Mouse (Mus musculus) retina, embryonic 14.5 days (tissue): ENCODE data around the gene Colca2.

Source experiments
- DNase-seq: peaks from one replicate; pipeline ENCODE4 v3.0.0-alpha.2; 2015; ENCODE audit warnings: low spot score

The Colca2 gene

GRCm38 (mm10) chr9:51278500-51279381, at the start of gene Colca2:
TSS of gene Colca2 (minus strand) at chr9:51278569.
- peak; percentile 83 for DNase-seq

DNA sequence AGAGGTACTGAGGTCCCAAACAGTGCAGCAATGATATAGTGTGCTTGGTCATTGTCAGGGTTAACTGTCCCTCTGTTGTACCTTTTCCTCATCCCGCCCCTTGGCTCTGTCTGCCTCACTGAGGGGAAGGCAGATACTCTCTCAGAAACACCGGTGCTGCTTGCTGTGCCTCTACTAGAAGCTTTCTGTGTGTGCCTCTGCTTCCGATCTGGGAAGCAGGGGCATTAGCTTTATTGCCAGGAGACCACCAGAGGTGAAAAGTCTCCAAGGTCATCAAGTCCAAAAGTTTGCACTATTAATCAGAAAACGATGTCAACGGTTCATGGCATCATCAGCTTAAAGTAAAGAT, 49.2 kb upstream of the Colca2 start:
- DNase-seq, result no peak

GRCm38 (mm10) chr9:51326619-51327554, 48.5 kb upstream of the Colca2 start:
- DNase-seq, result no peak

GRCm38 (mm10) chr9:51324406-51325065, 46.2 kb upstream of the Colca2 start:
- DNase-seq, result no peak

DNA sequence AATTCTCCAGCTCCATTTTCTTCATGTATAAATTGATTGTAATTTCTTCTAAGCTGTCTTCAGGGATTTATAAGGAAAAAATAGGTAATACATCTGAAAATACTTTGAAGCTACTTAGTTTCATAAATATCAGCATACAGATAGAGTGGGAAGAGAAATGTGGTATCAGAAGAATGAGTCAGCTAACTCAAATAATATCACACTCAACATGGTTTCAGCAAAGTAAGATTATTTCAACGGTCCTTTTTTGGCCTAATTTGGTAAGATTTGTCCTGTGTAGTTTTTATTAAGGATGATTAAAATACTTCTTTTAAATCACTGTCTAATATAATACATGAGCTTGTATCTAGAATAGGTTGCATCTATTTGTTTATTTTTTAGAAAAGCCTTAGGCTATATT, 41.7 kb upstream of the Colca2 start:
- DNase-seq, result no peak

DNA sequence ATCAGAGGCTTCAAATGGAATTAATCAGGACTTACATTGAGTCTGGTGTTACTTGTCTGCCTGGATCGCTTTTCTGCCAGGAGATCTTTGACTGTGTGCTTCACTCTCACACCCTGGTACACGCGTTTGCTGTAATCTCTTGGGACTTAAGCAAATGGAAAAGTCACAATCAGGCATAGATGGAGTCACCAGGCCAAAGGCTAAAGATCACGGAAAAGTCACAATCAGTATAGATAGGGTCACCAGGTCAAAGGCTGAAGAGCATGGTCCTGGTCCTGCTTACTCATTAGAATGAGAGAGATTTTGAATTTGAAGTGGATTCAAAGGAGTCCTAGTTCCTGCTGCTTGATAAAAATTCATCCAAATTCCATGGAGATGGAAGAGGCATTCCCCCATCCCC, 39.9 kb upstream of the Colca2 start:
- DNase-seq, result no peak

DNA sequence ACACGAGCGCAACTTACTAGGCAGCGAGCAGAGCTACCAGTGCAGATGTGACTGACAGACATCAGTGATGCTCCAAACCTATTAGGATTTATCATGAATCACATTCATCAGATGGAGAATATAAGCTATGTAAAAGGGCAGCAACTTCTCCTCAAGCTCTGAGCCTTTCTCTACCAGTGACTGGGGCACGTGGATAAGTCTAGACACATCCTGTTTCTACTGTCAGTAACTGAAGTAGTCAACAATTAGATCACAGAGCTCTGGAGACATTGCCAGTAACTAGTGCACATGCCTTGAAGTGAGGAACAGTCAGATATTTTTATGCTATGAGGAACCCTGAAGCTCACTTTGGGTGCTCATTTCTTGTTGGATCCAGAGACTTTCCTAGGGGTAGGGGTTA, 39.0 kb upstream of the Colca2 start:
- no peak for DNase-seq

- no peak for DNase-seq
Observed at GRCm38 (mm10) chr9:51315402-51316063, 37.2 kb upstream of the Colca2 start.

GRCm38 (mm10) chr9:51312554-51313317, 34.4 kb upstream of the Colca2 start:
- DNase-seq, result no peak

- no peak for DNase-seq
Observed at GRCm38 (mm10) chr9:51310515-51310914, 32.1 kb upstream of the Colca2 start.

DNA sequence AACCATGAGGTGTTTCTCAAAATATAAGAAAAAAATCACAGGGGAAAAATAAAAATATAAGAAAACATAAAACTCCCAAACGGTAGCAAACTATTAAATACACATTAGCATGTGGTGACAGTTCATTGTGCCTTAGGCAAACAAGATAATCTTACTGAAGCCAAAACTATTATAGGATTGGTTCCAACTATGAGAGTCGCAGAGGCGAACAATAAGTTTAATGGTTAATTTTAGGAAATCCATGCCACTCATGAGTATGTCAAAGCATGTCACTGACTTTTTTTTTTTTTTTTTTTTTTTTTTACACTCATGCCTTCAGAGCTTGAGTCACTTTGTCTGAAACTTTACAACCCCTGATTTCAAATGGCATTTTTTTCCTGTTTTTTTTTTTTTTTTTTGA, 28.0 kb upstream of the Colca2 start:
- DNase-seq, result no peak

DNA sequence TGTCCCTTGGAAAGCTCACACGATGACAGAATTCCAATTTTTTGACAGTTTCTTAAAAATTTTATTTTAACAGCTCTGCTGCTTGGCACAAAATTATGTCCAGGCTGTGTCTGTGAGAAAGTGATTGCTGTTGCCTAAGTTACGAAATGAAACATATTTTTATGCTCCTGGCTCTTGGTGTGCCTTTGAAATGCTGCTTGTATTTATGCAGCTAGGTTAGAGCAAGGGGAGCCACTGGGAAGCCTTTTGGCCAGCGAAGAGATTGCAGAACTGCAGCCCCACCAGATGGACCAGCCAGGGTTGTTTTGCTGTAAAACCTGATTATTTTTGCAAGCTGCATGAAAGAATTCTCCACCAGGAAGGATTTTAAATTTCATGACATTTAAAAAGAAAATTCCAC, 26.8 kb upstream of the Colca2 start:
- DNase-seq, result no peak

DNA sequence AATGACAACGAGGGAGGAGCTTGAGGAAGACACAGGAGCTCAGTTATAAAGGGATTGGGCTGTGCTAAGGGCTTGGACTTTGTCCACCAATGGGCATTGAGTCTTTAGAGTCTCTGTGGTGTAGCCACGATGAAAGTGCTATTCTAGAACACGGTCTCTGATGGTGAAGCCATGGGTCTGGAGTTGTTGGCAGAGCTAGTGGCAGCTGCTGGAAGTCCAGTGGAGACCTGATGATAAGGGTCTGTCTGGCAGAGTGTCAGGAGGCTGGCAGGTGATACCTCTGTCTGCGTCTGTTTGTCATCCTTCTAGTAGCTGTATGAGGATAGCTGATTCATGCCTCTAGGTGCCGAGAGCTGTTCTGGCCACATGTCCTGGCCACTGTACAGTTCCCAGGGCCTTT, 25.6 kb upstream of the Colca2 start:
- no peak for DNase-seq

DNA sequence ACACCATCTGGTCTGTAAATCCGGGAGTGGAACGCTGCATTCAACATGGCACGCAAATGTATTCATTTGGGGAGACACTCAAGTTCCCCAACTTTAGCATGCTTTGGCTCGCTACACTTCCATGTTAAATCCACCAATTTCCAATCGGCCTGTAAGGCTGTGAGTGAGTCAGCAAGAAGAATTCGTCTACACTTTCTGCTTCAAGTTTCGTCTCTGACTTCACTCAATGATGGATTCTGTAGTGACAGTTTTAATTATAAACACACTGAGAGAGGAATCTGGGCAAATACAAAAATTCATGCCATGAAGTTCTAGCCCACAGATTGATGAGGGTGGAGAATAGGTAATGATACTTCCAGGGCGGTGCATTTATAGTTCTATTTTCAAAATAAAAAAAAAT, 15.2 kb upstream of the Colca2 start:
- DNase-seq, result no peak

DNA sequence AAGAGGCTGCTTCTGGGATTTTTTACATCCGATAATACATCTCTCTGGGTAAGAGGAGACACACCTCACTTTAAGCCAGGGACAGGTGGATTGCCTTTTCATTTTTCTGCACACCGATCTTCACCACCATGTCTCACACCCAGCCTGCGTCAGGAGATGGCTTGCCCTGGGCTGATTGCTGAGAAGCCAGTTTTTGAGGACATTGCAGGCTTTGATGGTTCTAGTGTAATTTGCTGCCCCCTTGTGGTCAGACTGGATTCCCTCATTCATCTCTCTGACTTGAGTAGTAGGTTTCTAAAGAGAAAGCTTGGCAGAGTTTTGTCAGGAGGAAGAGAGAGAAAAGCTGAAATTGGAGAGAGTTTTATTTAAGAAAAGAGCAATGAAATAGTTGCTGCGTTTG, 14.3 kb upstream of the Colca2 start:
- DNase-seq, result peak; percentile 95

GRCm38 (mm10) chr9:51290980-51291379, 12.6 kb upstream of the Colca2 start:
- no peak for DNase-seq

- DNase-seq, result no peak
Observed at GRCm38 (mm10) chr9:51286079-51286478, 7.7 kb upstream of the Colca2 start.

- peak; percentile 11 for DNase-seq
Observed at GRCm38 (mm10) chr9:51277834-51278498, 403 bp downstream of the Colca2 start.

DNA sequence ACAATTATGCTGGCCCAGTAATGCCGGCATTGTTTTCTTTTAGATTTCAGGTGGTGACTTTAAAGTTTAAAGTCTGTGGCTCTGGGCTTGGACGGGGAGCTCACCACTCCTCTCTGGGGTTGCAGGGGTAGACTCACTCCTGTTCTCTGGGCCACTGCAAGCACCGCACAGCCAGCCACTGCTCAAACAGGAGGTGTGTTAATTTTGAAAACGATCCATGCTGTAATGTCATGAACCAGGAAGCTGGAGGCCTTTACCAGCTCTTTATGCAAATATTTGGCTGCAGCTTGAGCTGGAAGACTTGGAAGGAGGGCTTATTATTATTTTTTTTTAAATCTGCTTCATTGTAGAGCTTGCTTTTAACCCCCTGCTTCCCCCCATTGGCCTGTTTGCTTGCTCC, 3.7 kb downstream of the Colca2 start:
- no peak for DNase-seq

GRCm38 (mm10) chr9:51273581-51274154, 4.7 kb downstream of the Colca2 start:
- DNase-seq, result no peak
